Mouse (Mus musculus) retina, embryonic 14.5 days (tissue): ENCODE measurements at regions not wholly inside any gene's neighbourhood (a gene's known extent, or its start where the extent isn't known, plus 50 kb on each side); places are given as distances from the start of the nearest gene placed in this dataset.

Experiments
- DNase-seq: peaks from one replicate; pipeline ENCODE4 v3.0.0-alpha.2; 2015; ENCODE audit warnings: low spot score

DNA sequence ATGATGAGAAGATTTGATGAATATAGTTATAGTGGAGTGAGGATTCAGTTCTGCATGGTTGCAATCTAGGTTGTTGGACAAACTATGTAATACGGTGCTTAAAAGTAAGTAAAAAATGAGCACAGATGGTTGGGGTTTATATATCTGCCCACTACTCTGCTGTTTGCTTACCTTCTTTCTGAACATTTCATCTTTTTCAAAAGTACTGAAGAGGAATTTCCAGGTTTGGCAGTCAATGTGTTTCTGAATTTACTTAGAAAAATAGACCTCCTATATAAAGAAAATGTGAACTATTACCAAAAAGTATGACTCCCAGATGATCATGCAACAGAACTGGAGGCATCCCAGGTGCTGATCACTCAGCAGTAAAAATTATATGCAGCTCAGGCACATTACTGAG is 878.3 kb downstream of the Plod2 start:
- DNase-seq: no peak

DNA sequence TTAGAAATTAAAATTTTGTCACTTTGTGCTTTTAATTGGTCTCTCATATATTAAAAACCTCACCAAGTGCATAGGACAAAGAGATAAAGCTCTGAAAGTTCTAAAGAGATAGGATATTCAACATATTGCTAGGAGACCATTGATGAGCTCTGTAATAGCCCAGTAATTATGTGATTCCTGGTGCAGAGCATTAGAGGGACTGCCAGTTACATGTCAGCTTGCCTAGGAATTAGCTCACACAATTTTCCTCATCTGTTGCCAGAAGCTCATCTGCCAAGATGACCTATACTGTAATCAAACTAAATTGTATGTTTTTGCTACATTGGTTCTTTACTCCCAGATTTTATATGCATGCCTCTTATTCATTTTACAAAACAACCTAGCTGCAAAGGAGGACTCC is 890.3 kb downstream of the Plod2 start:
- no peak for DNase-seq

DNA sequence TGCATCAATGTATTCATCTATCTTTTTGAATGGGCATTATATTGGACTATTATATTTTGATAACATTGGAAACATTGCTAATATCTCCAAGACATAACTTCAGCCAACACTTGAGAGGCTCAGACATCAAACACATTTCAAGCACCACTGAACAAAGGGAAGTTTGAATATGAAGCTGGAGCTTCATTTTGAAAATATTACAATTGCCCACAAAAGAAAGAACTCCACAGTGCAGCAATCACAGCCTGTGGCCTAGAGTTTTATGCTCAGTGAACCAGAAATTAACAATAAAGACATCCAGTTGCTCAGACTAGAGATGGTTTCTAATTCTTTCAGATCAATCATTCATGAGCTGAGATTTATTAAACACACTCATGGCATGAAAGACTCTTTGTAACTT is 916.7 kb downstream of the Plod2 start:
- DNase-seq: peak; percentile 90
